Mouse (Mus musculus) frontal cortex, postnatal 25 days (tissue): ENCODE data around the gene Sergef.
"Not testable (repeated sequence)": the region's sequence is repeated elsewhere in the genome, so short reads cannot be mapped to it uniquely, and the experiment has no call there.

Experiments used
- DNase-seq, 2 experiments: peaks; one replicate each; pipeline ENCODE4 v3.0.0; 2022; ENCODE audit warnings: low spot score in 2 of 2

Sergef gene

GRCm38 (mm10) chr7:46575897-46576296 lies 63.7 kb downstream of the Sergef start:
- no peak for DNase-seq

GRCm38 (mm10) chr7:46572803-46573594 lies 66.6 kb downstream of the Sergef start:
- no peak for DNase-seq

GRCm38 (mm10) chr7:46569509-46569908 lies 70.1 kb downstream of the Sergef start:
- DNase-seq, result not testable (repeated sequence)

- DNase-seq, result no peak
These were observed 73.1 kb downstream of the Sergef start for GRCm38 (mm10) chr7:46566318-46567007.

GRCm38 (mm10) chr7:46565374-46565773 lies 74.2 kb downstream of the Sergef start:
- DNase-seq, result no peak

- no peak for DNase-seq
These were observed 75.8 kb downstream of the Sergef start for GRCm38 (mm10) chr7:46563801-46564200.

GRCm38 (mm10) chr7:46560061-46560460 lies 79.5 kb downstream of the Sergef start:
- DNase-seq, result no peak

GRCm38 (mm10) chr7:46559643-46560042 lies 80.0 kb downstream of the Sergef start:
- no peak for DNase-seq

GRCm38 (mm10) chr7:46559006-46559405 lies 80.6 kb downstream of the Sergef start:
- no peak for DNase-seq

- DNase-seq, result no peak
These were observed 81.6 kb downstream of the Sergef start for GRCm38 (mm10) chr7:46557996-46558395.

- no peak for DNase-seq
These were observed 82.2 kb downstream of the Sergef start for GRCm38 (mm10) chr7:46557387-46557786.

GRCm38 (mm10) chr7:46556358-46557118 lies 83.1 kb downstream of the Sergef start:
- DNase-seq, result no peak

- no peak for DNase-seq
These were observed 83.9 kb downstream of the Sergef start for GRCm38 (mm10) chr7:46555731-46556130.

- DNase-seq, result no peak
These were observed 84.8 kb downstream of the Sergef start for GRCm38 (mm10) chr7:46554855-46555254.

GRCm38 (mm10) chr7:46554003-46554402 lies 85.6 kb downstream of the Sergef start:
- DNase-seq, result no peak

GRCm38 (mm10) chr7:46551935-46552752 lies 87.5 kb downstream of the Sergef start:
- DNase-seq, result no peak

- DNase-seq, result no peak
These were observed 88.4 kb downstream of the Sergef start for GRCm38 (mm10) chr7:46551173-46551572.

GRCm38 (mm10) chr7:46548124-46548523 lies 91.5 kb downstream of the Sergef start:
- DNase-seq, result no peak

GRCm38 (mm10) chr7:46547642-46548041 lies 92.0 kb downstream of the Sergef start:
- DNase-seq, result no peak

GRCm38 (mm10) chr7:46546539-46546938 lies 93.1 kb downstream of the Sergef start:
- DNase-seq, result no peak

GRCm38 (mm10) chr7:46544195-46544641 lies 95.4 kb downstream of the Sergef start:
- DNase-seq, result peak; percentile 19 to 23
